ENCODE assay signal across 19 mouse cellular contexts in genomic region chr2:173154962-173155361, GRCm38 (mm10). TPM values are rescaled to one million over a fixed set of nuclear protein-coding genes. Genes with fewer than 3 reads are reported as not detected.
"Had no signal": no experiment of that assay in that cellular context is flagged by ENCODE, and none has a peak within 500 bp of the region (broad histone marks: within the 10 kb centered on the region; RNA-seq: fewer than 3 reads in every experiment).

No protein-coding gene starts in this region.

- H3K27me3 ChIP-seq: limb, embryonic 15.5 days; lung, embryonic 15.5 days; midbrain, embryonic 13.5 days; neural tube, embryonic 13.5 days had no signal

- DNase-seq: kidney, postnatal 36 days; left cerebral cortex, postnatal 4 days; lung, adult 18-20 months; lung, postnatal 10 days; lung, postnatal 36 days; thymus, adult 2 months; thymus, postnatal 14 days; thymus, postnatal 4 days had no signal

- H3K4me3 ChIP-seq: limb, embryonic 12.5 days; limb, embryonic 15.5 days; lung, embryonic 15.5 days; megakaryocyte, embryonic 14.5 days; midbrain, embryonic 10.5 days; midbrain, embryonic 13.5 days; myocyte; neural tube, embryonic 13.5 days had no signal

- H3K36me3 ChIP-seq: limb, embryonic 12.5 days; limb, embryonic 15.5 days; lung, embryonic 15.5 days; midbrain, embryonic 10.5 days; midbrain, embryonic 13.5 days; neural tube, embryonic 13.5 days had no signal

- H3K27ac ChIP-seq: limb, embryonic 12.5 days; limb, embryonic 15.5 days; liver, embryonic 14.5 days; lung, embryonic 15.5 days; midbrain, embryonic 10.5 days; midbrain, embryonic 13.5 days; neural tube, embryonic 13.5 days; stomach, postnatal 0 days had no signal

- H3K4me1 ChIP-seq: megakaryocyte, embryonic 14.5 days; midbrain, embryonic 13.5 days had no signal

RNA-seq across cellular contexts. Expression of gene Pck1, which starts 2.1 kb away (rescaled TPM):
- polyA plus RNA-seq: midbrain, embryonic 10.5 days; midbrain, embryonic 13.5 days; midbrain, embryonic 16.5 days; myocyte; neural tube, embryonic 13.5 days had no signal

RNA-seq across cellular contexts. Expression of gene Ctcfl, which starts 35.6 kb away (rescaled TPM):
- polyA plus RNA-seq: myocyte; stomach, postnatal 0 days had no signal
